Mouse (Mus musculus) hindbrain, embryonic 11.5 days (tissue): Measurements from ENCODE around the gene Hist2h3c2. TPM values are rescaled to one million over a fixed set of nuclear protein-coding genes. Genes with fewer than 3 reads are reported as not detected.

Source experiments
- ATAC-seq: fragments of 200-750 bp; cut with Nextera tagmentation; 2 replicates; pipeline ENCODE4 v1.8.0; 2017; ENCODE audit warnings: mild to moderate bottlenecking, moderate TSS enrichment, moderate library complexity; ENCODE audit not compliant: low FRiP score
- DNase-seq: peaks from one replicate; pipeline ENCODE4 v3.0.0-alpha.2; 2015; ENCODE audit warnings: low spot score
- H3K27ac ChIP-seq: fragments of 300-500 bp; sonication (generic); 2 replicates; pipeline ENCODE4 v1.5.1; 2014; ENCODE audit warnings: mild to moderate bottlenecking, low read depth, low read length
- H3K27me3 ChIP-seq: fragments of 300-500 bp; sonication (generic); 2 replicates; pipeline ENCODE4 v1.6.1; 2014; ENCODE audit warnings: mild to moderate bottlenecking, low read length, moderate library complexity, mixed read lengths; ENCODE audit not compliant: control insufficient read depth, insufficient read depth
- H3K36me3 ChIP-seq: fragments of 300-500 bp; sonication (generic); 2 replicates; pipeline ENCODE4 v1.6.1; 2014; ENCODE audit warnings: mild to moderate bottlenecking, low read length, moderate library complexity, mixed read lengths; ENCODE audit not compliant: control insufficient read depth, insufficient read depth
- H3K4me1 ChIP-seq: fragments of 300-500 bp; sonication (generic); replicated peaks from 2 replicates; pipeline ENCODE4 v1.6.1; 2014; ENCODE audit warnings: low read length, mixed read lengths; ENCODE audit not compliant: control insufficient read depth, insufficient read depth
- H3K4me2 ChIP-seq: fragments of 300-500 bp; sonication (generic); replicated peaks from 2 replicates; pipeline ENCODE4 v1.6.1; 2014; ENCODE audit warnings: mild to moderate bottlenecking, low read depth, low read length
- H3K4me3 ChIP-seq: fragments of 300-500 bp; sonication (generic); 2 replicates; pipeline ENCODE4 v1.5.1; 2014; ENCODE audit warnings: low read depth, low read length
- H3K9ac ChIP-seq: fragments of 300-500 bp; sonication (generic); 2 replicates; pipeline ENCODE4 v1.6.1; 2014; ENCODE audit warnings: low read depth, low read length
- H3K9me3 ChIP-seq: fragments of 300-500 bp; sonication (generic); 2 replicates; pipeline ENCODE4 v1.6.1; 2016; ENCODE audit warnings: low read length; ENCODE audit not compliant: control insufficient read depth
- WGBS: fragments of 180-500 bp; shearing (Covaris S2); extraction: QIAGEN DNeasy Blood & Tissue Kit; methylation state at CpG from one replicate; pipeline ENCODE4 v1.1.7; 2014; 5-methylcytosine and 5-hydroxymethylcytosine counted together
- polyA plus RNA-seq: library from polyadenylated mRNA; unstranded; fragments of >200 nt; fragmentation: Nextera tagmentation; extraction: Ambion mirVana; gene quantifications from 2 replicates; pipeline ENCODE4 v1.2.1, GENCODE M21; 2014

Hist2h3c2 gene
- polyA plus RNA-seq, 1 experiment from 2014 or later, result 8.4 TPM

- Histone ChIP-seq H3K36me3 (no peaks in the 10 kb centered on the region), H3K4me1 (peaks cover 4% of the 10 kb centered on the region; the same call in 1 of the 2 replicates), H3K9ac (peak overlapping the region; percentile 44), H3K9me3 (no peaks in the 10 kb centered on the region), H3K4me2 (peak overlapping the region; percentile 92), H3K27ac (no peak overlapping the region), H3K4me3 (no peak overlapping the region), H3K27me3 (no peaks in the 10 kb centered on the region)
- DNase-seq, result no peak
- peak; percentile 12; the same call in 1 of the 2 replicates for ATAC-seq
- WGBS, result 6% methylated on average over 6 of the region's 6 CpGs
These were observed 40.7 kb downstream of the Hist2h3c2 start for GRCm38 (mm10) chr3:96198181-96198580.

- Histone ChIP-seq H3K36me3 (no peaks in the 10 kb centered on the region), H3K4me3 (peak overlapping the region; percentile 61), H3K9ac (peak overlapping the region; percentile 90), H3K9me3 (no peaks in the 10 kb centered on the region), H3K4me2 (peak overlapping the region; percentile 92), H3K4me1 (peaks cover 4% of the 10 kb centered on the region; the same call in 1 of the 2 replicates), H3K27ac (peak overlapping the region; percentile 92), H3K27me3 (no peaks in the 10 kb centered on the region)
- WGBS, result under 1% methylated on average over 50 of the region's 50 CpGs
- ATAC-seq (peak; percentile 95), DNase-seq (peak; percentile 90)
These were observed 41.7 kb downstream of the Hist2h3c2 start for GRCm38 (mm10) chr3:96197129-96197749.

- Histone ChIP-seq H3K27me3 (no peaks in the 10 kb centered on the region), H3K4me1 (peaks cover 4% of the 10 kb centered on the region; the same call in 1 of the 2 replicates), H3K9me3 (no peaks in the 10 kb centered on the region), H3K36me3 (no peaks in the 10 kb centered on the region), H3K4me3 (peak overlapping the region; percentile 61), H3K27ac (peak overlapping the region; percentile 92), H3K9ac (peak overlapping the region; percentile 90), H3K4me2 (peak overlapping the region; percentile 92)
- peak; percentile 19; the same call in 1 of the 2 replicates for ATAC-seq
- 20% methylated on average over 27 of the region's 27 CpGs for WGBS
- no peak for DNase-seq
These were observed 42.3 kb downstream of the Hist2h3c2 start for GRCm38 (mm10) chr3:96196437-96197128.

GRCm38 (mm10) chr3:96195616-96196313, 43.2 kb downstream of the Hist2h3c2 start:
- Histone ChIP-seq H3K4me2 (no peak overlapping the region), H3K9me3 (no peaks in the 10 kb centered on the region), H3K27ac (no peak overlapping the region), H3K4me1 (peaks cover 4% of the 10 kb centered on the region; the same call in 1 of the 2 replicates), H3K27me3 (no peaks in the 10 kb centered on the region), H3K9ac (no peak overlapping the region), H3K4me3 (no peak overlapping the region), H3K36me3 (no peaks in the 10 kb centered on the region)
- no peak for ATAC-seq
- WGBS, result 95% methylated on average over 11 of the region's 11 CpGs
- no peak for DNase-seq

- Histone ChIP-seq H3K4me2 (no peak overlapping the region), H3K27me3 (no peaks in the 10 kb centered on the region), H3K4me1 (peaks cover 4% of the 10 kb centered on the region; the same call in 1 of the 2 replicates), H3K27ac (no peak overlapping the region), H3K36me3 (no peaks in the 10 kb centered on the region), H3K9me3 (no peaks in the 10 kb centered on the region), H3K4me3 (no peak overlapping the region), H3K9ac (no peak overlapping the region)
- ATAC-seq (no peak), DNase-seq (no peak)
- WGBS, result 88% methylated on average over 10 of the region's 10 CpGs
These were observed 44.0 kb downstream of the Hist2h3c2 start for GRCm38 (mm10) chr3:96194966-96195365.

- 66% methylated on average over 12 of the region's 12 CpGs for WGBS
- H3K27ac ChIP-seq, result no peak overlapping the region
- H3K4me1 ChIP-seq, result peaks cover 4% of the 10 kb centered on the region; the same call in 1 of the 2 replicates
- ATAC-seq, result no peak
- no peak overlapping the region for H3K9ac ChIP-seq
- H3K4me2 ChIP-seq, result no peak overlapping the region
- H3K27me3 ChIP-seq, result no peaks in the 10 kb centered on the region
- no peaks in the 10 kb centered on the region for H3K36me3 ChIP-seq
- no peak for DNase-seq
- H3K4me3 ChIP-seq, result no peak overlapping the region
- H3K9me3 ChIP-seq, result no peaks in the 10 kb centered on the region
These were observed 46.0 kb downstream of the Hist2h3c2 start for GRCm38 (mm10) chr3:96192977-96193376.

Other genes starting within 250 kb of the Hist2h3c2 start
- 70.0 and 73.7 TPM in 2 replicates for gene Plekho1, start 243.1 kb downstream of the Hist2h3c2 start, polyA plus RNA-seq
- gene Vps45, start 180.7 kb downstream of the Hist2h3c2 start, polyA plus RNA-seq, result 27.4 and 27.9 TPM in 2 replicates
- 10.0 and 10.8 TPM in 2 replicates for gene Otud7b, start 134.6 kb downstream of the Hist2h3c2 start, polyA plus RNA-seq
- 14.1 and 16.0 TPM in 2 replicates for gene Mtmr11, start 77.1 kb downstream of the Hist2h3c2 start, polyA plus RNA-seq
- 187 and 199 TPM in 2 replicates for gene Sf3b4, start 66.8 kb downstream of the Hist2h3c2 start, polyA plus RNA-seq
- 10.8 and 13.0 TPM in 2 replicates for gene Sv2a, start 58.0 kb downstream of the Hist2h3c2 start, polyA plus RNA-seq
- 73.3 and 77.6 TPM in 2 replicates for gene Bola1, start 19.4 kb downstream of the Hist2h3c2 start, polyA plus RNA-seq
- gene Hist2h2ab, start 19.3 kb downstream of the Hist2h3c2 start, polyA plus RNA-seq, result 1.4 and 3.0 TPM in 2 replicates
- gene Hist2h2ac, start 18.2 kb downstream of the Hist2h3c2 start, polyA plus RNA-seq, result 9.6 and 12.7 TPM in 2 replicates
- 7.4 and 7.7 TPM in 2 replicates for gene Hist2h2be, start 18.0 kb downstream of the Hist2h3c2 start, polyA plus RNA-seq
- 61.8 and 63.0 TPM in 2 replicates for gene Hist2h2aa2, start 1.1 kb upstream of the Hist2h3c2 start, polyA plus RNA-seq
- gene Hist2h2aa1, start 6.4 kb upstream of the Hist2h3c2 start, polyA plus RNA-seq, result 11.8 and 14.6 TPM in 2 replicates
- gene Hist2h3c1, start 7.6 kb upstream of the Hist2h3c2 start, polyA plus RNA-seq, result 0.64 and 0.90 TPM in 2 replicates
- 4.2 and 5.8 TPM in 2 replicates for gene Hist2h4, start 24.2 kb upstream of the Hist2h3c2 start, polyA plus RNA-seq
- gene Hist2h3b, start 29.5 kb upstream of the Hist2h3c2 start, polyA plus RNA-seq, result 61.9 and 71.6 TPM in 2 replicates
- 15.2 and 16.9 TPM in 2 replicates for gene Hist2h2bb, start 30.6 kb upstream of the Hist2h3c2 start, polyA plus RNA-seq
- gene Fcgr1, start 54.8 kb upstream of the Hist2h3c2 start, polyA plus RNA-seq, result 1.3 and 1.9 TPM in 2 replicates
- gene BC107364, start 213.2 kb upstream of the Hist2h3c2 start, polyA plus RNA-seq, result not detected in 2 replicates